Comparison of ENCODE assay signal across 8 mouse cellular contexts in the genomic region with DNA sequence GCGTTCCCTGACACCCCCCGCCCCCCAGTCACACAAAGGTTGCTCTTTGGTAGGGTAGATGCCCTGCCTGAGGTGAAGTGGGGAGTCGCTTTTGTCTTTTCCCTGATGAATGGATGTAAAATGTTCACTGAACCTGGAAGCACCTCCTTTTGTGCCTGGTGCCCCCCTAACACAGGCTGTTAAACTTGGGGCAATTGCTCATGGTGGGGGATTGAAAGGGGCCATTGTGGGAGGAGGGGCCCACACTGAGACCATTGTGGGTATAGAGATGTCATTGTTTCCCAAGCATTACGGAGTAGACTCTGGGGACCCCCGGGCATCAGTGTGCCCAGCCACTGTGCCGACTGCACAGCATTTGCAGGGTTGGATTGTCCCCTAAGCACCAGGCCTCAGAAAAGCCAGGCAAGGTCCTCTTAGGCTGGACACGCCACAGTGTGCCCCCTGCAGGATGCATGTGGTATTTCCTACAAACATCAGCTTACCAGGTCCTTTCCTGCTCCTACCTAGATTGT.
DNase-seq lines count a peak whose midpoint lies in the region; ATAC-seq lines count a peak whose summit lies in the region.

No protein-coding gene starts in this region.

- H3K27ac ChIP-seq in hindbrain, embryonic 16.5 days (ENCODE audit: low read depth, low read length) = no peak overlapping the region

- peaks cover 7% of the 10 kb centered on the region for H3K4me1 ChIP-seq in hindbrain, embryonic 16.5 days (ENCODE audit: control insufficient read depth, insufficient read depth, low read depth, low read length)

- peak; percentile 71 for ATAC-seq in hindbrain, embryonic 16.5 days
- ATAC-seq in megakaryocyte-erythroid progenitor cell, adult 5-6 weeks (replicated peaks; ENCODE audit: low FRiP score, low TSS enrichment, poor library complexity, severe bottlenecking) = peak; percentile 82
- no peak for ATAC-seq in inflammation-experienced regulatory T-cells, adult 6 months

- H3K27me3 ChIP-seq in hindbrain, embryonic 16.5 days (replicated peaks; ENCODE audit: control insufficient read depth, insufficient read depth, low read length) = 0 out of 2 replicates have a peak, but pooled peaks cover 3% of the 10 kb centered on the region

- no peaks in the 10 kb centered on the region for H3K9me3 ChIP-seq in hindbrain, embryonic 16.5 days (ENCODE audit: control insufficient read depth, low read length)

- intact Hi-C loops in left cerebral cortex, postnatal 14 days (cut with DNase I) = loop anchor here (5.0 kb wide), 1 partner anchor 135 kb away; a partner anchor contains a TSS

- H3K4me2 ChIP-seq in hindbrain, embryonic 16.5 days (ENCODE audit: low read length) = no peak overlapping the region

- WGBS in hindbrain, embryonic 16.5 days = 11% methylated on average over 7 of the region's 7 CpGs

- no peak overlapping the region for H3K9ac ChIP-seq in hindbrain, embryonic 16.5 days (ENCODE audit: low read depth, low read length)

- peak; percentile 72 for DNase-seq in ZHBTc4 (ENCODE audit: low read depth, low spot score)
- peak; percentile 14 for DNase-seq in cerebellum, adult 8-10 months
- peak; percentile 65 for DNase-seq in forelimb bud, embryonic 11.5 days (ENCODE audit: low read depth, low spot score)
- DNase-seq in left cerebral cortex, postnatal 14 days (ENCODE audit: low spot score in 2 of 2) = peak; percentile 38 to 46
- peak; percentile 55 for DNase-seq in right cerebral cortex, postnatal 4 days

- no peak overlapping the region for H3K4me3 ChIP-seq in hindbrain, embryonic 16.5 days (ENCODE audit: low read length)

- H3K36me3 ChIP-seq in hindbrain, embryonic 16.5 days (ENCODE audit: control insufficient read depth, insufficient read depth, low read length) = no peaks in the 10 kb centered on the region

Comparison
In these comparisons a context has a peak if more than half of its experiments do, and no peak if none do; other contexts are left out.
1. DNase-seq: peak in every context shown above with its lines; median percentile 72 in ZHBTc4; 65 in forelimb bud, embryonic 11.5 days; 55 in right cerebral cortex, postnatal 4 days; 42 in left cerebral cortex, postnatal 14 days; 14 in cerebellum, adult 8-10 months.